Mouse (Mus musculus): ENCODE results near the gene Gm10447. TPM values are rescaled to one million over a fixed set of nuclear protein-coding genes. Genes with fewer than 3 reads are reported as not detected.

Gene Gm10447
- polyA plus RNA-seq (2017; shearing (Covaris generic)) = not detected

- no peak for ATAC-seq
These were observed at the start of gene Gm10447, which contains the start of gene Shroom1 for GRCm38 (mm10) chr11:53456474-53457371. Gene Gm10447 (minus strand): TSS chr11:53457110. Gene Shroom1 (plus strand): TSS chr11:53457205.

- ATAC-seq = no peak
These were observed 48.2 kb upstream of the Gm10447 start for GRCm38 (mm10) chr11:53505026-53505663.

- no peak for ATAC-seq
These were observed 47.5 kb upstream of the Gm10447 start for GRCm38 (mm10) chr11:53504376-53504775.

- ATAC-seq = no peak
These were observed 46.8 kb upstream of the Gm10447 start for GRCm38 (mm10) chr11:53503738-53504137.

GRCm38 (mm10) chr11:53502039-53502765, 45.3 kb upstream of the Gm10447 start:
- ATAC-seq = no peak

GRCm38 (mm10) chr11:53500569-53500968, 43.7 kb upstream of the Gm10447 start:
- ATAC-seq = no peak

GRCm38 (mm10) chr11:53496946-53497345, 40.0 kb upstream of the Gm10447 start:
- ATAC-seq = no peak

- no peak for ATAC-seq
These were observed 38.5 kb upstream of the Gm10447 start for GRCm38 (mm10) chr11:53495417-53495816.

GRCm38 (mm10) chr11:53493243-53493955, 36.5 kb upstream of the Gm10447 start:
- no peak for ATAC-seq

- no peak for ATAC-seq
These were observed 35.1 kb upstream of the Gm10447 start for GRCm38 (mm10) chr11:53491954-53492401.

GRCm38 (mm10) chr11:53489421-53489820, 32.5 kb upstream of the Gm10447 start:
- ATAC-seq = no peak

GRCm38 (mm10) chr11:53489007-53489406, 32.1 kb upstream of the Gm10447 start:
- no peak for ATAC-seq

- no peak for ATAC-seq
These were observed 30.1 kb upstream of the Gm10447 start for GRCm38 (mm10) chr11:53486822-53487594.

GRCm38 (mm10) chr11:53486351-53486750, 29.4 kb upstream of the Gm10447 start:
- no peak for ATAC-seq

- ATAC-seq = no peak
These were observed 28.8 kb upstream of the Gm10447 start for GRCm38 (mm10) chr11:53485719-53486118.

- no peak for ATAC-seq
These were observed 26.4 kb upstream of the Gm10447 start for GRCm38 (mm10) chr11:53483159-53483891.

GRCm38 (mm10) chr11:53481088-53481730, 24.3 kb upstream of the Gm10447 start:
- no peak for ATAC-seq

GRCm38 (mm10) chr11:53479783-53480301, 22.9 kb upstream of the Gm10447 start, which contains the start of the genes Gm9945 and Sowaha:
Gene Gm9945 (plus strand): TSS chr11:53480166.
Gene Sowaha (minus strand): TSS chr11:53480274.
- no peak for ATAC-seq

GRCm38 (mm10) chr11:53479171-53479782, 22.4 kb upstream of the Gm10447 start:
- no peak for ATAC-seq
